Mouse (Mus musculus): ENCODE results near the gene Tmem30a. TPM values are rescaled to one million over a fixed set of nuclear protein-coding genes. Genes with fewer than 3 reads are reported as not detected.

The Tmem30a gene
- polyA plus RNA-seq, 1 experiment from 2014 or later: 57.3 TPM

- Histone ChIP-seq H3K4me2 (replicated peaks; ENCODE audit: low read depth) (peak overlapping the region; percentile 84), H3K4me1 (replicated peaks; ENCODE audit: control insufficient read depth, insufficient read depth) (no peaks in the 10 kb centered on the region), H3K36me3 (ENCODE audit: control insufficient read depth, insufficient read depth, low read length) (peaks cover 1% of the 10 kb centered on the region; the same call in 1 of the 2 replicates), H3K9ac (ENCODE audit: low read length) (peak overlapping the region; percentile 75), H3K27ac (replicated peaks) (peak overlapping the region; percentile 87), H3K4me3 (ENCODE audit: low read depth, low read length) (peak overlapping the region; percentile 67), H3K9me3 (ENCODE audit: control insufficient read depth, low read length) (no peaks in the 10 kb centered on the region), H3K27me3 (ENCODE audit: control insufficient read depth, insufficient read depth, low read length) (no peaks in the 10 kb centered on the region)
- 2% methylated on average over 14 of the region's 14 CpGs for WGBS
- no peak for TF ChIP-seq EP300 (optimal IDR thresholded peaks at IDR 0.05)
- no peak for TF ChIP-seq CTCF (IDR thresholded peaks at IDR 0.05; ENCODE audit: low read depth)
- ATAC-seq (ENCODE audit: low FRiP score, low TSS enrichment): peak; percentile 20; the same call in 1 of the 2 replicates
- DNase-seq (ENCODE audit: low spot score): peak; percentile 19
Measured at GRCm38 (mm10) chr9:79760076-79760475, 33.2 kb downstream of the Tmem30a start.

DNA sequence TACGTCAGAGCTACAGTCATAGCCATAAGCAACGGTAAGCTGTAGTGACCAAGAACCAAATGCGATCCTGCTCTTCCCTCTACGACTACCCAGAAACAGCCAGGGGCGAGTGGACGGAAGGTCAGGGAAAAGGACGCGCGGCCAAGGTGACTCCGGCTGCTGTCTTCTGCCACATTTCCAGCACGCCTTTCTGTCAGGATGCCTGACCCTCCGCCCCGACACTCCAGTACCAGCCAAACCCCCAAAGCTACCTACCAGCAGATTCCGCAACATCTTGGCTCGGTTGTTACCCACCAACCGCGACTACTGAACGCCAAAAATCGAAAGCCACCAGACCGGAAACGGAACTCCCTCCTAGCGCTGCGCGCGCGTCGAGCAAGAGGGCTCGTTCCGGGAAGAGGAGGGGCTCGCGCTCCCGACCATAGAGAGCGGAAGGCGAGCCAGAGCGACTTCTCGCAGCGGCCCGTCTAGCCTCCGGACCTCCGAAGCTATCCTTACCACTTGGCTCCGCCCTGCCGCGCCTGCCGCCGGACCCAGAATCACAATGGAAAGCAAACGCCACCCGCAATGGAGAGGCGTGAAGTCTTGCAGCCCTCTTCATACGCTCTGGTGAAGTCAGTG, 33.8 kb downstream of the Tmem30a start, which contains the start of gene Cox7a2:
Gene Cox7a2 (minus strand): TSS at position 494 of the 621 bp plus-strand sequence.
- DNase-seq (ENCODE audit: low spot score) (peak; percentile 97), ATAC-seq (ENCODE audit: low FRiP score, low TSS enrichment) (peak; percentile 100)
- Histone ChIP-seq H3K36me3 (ENCODE audit: control insufficient read depth, insufficient read depth, low read length) (peaks cover 4% of the 10 kb centered on the region; the same call in 1 of the 2 replicates), H3K9me3 (ENCODE audit: control insufficient read depth, low read length) (no peaks in the 10 kb centered on the region), H3K27me3 (ENCODE audit: control insufficient read depth, insufficient read depth, low read length) (no peaks in the 10 kb centered on the region), H3K27ac (replicated peaks) (peak within 1 kb of the TSS; percentile 87), H3K4me1 (replicated peaks; ENCODE audit: control insufficient read depth, insufficient read depth) (no peaks in the 10 kb centered on the region), H3K9ac (ENCODE audit: low read length) (peak within 1 kb of the TSS; percentile 76), H3K4me3 (ENCODE audit: low read depth, low read length) (peak within 1 kb of the TSS; percentile 67), H3K4me2 (replicated peaks; ENCODE audit: low read depth) (peak within 1 kb of the TSS; percentile 84)
- TF ChIP-seq EP300 (optimal IDR thresholded peaks at IDR 0.05) (no peak), CTCF (IDR thresholded peaks at IDR 0.05; ENCODE audit: low read depth) (no peak; the same call in 1 of the 2 replicates)
- WGBS: under 1% methylated on average over 49 of the region's 49 CpGs

DNA sequence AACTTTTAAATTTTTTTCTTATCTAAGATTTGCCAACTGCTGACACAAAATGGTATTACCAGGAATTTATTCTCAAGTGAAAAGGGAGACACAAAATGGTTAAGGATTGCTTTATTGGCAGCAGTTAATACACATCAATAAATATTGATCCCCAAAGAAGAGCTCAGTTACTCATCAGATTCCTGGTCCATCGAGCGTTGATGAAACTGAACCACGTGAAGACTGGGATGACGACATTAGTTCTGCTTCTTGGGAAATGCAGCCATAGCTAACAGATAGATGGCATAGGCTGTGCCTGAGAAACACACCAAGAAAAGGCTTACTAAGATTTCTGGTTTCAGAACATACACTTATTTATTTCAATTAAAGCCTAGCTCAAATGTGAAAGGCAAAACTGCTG, 38.0 kb downstream of the Tmem30a start:
- no peak for DNase-seq (ENCODE audit: low spot score)
- peaks cover 8% of the 10 kb centered on the region; the same call in 1 of the 2 replicates for H3K36me3 ChIP-seq (ENCODE audit: control insufficient read depth, insufficient read depth, low read length)
- TF ChIP-seq CTCF (IDR thresholded peaks at IDR 0.05; ENCODE audit: low read depth): no peak
- TF ChIP-seq EP300 (optimal IDR thresholded peaks at IDR 0.05): no peak
- H3K27me3 ChIP-seq (ENCODE audit: control insufficient read depth, insufficient read depth, low read length): no peaks in the 10 kb centered on the region
- no peak overlapping the region for H3K27ac ChIP-seq (replicated peaks)
- no peak overlapping the region for H3K9ac ChIP-seq (ENCODE audit: low read length)
- H3K9me3 ChIP-seq (ENCODE audit: control insufficient read depth, low read length): no peaks in the 10 kb centered on the region
- H3K4me3 ChIP-seq (ENCODE audit: low read depth, low read length): no peak overlapping the region
- ATAC-seq (ENCODE audit: low FRiP score, low TSS enrichment): no peak
- no peaks in the 10 kb centered on the region for H3K4me1 ChIP-seq (replicated peaks; ENCODE audit: control insufficient read depth, insufficient read depth)
- no peak overlapping the region for H3K4me2 ChIP-seq (replicated peaks; ENCODE audit: low read depth)
- 91% methylated on average over 4 of the region's 4 CpGs for WGBS

GRCm38 (mm10) chr9:79751846-79752245, 41.5 kb downstream of the Tmem30a start:
- no peaks in the 10 kb centered on the region for H3K27me3 ChIP-seq (ENCODE audit: control insufficient read depth, insufficient read depth, low read length)
- H3K9me3 ChIP-seq (ENCODE audit: control insufficient read depth, low read length): no peaks in the 10 kb centered on the region
- TF ChIP-seq CTCF (IDR thresholded peaks at IDR 0.05; ENCODE audit: low read depth) (no peak), EP300 (optimal IDR thresholded peaks at IDR 0.05) (no peak)
- H3K36me3 ChIP-seq (ENCODE audit: control insufficient read depth, insufficient read depth, low read length): peaks cover 8% of the 10 kb centered on the region; the same call in 1 of the 2 replicates
- H3K9ac ChIP-seq (ENCODE audit: low read length): no peak overlapping the region
- no peak overlapping the region for H3K27ac ChIP-seq (replicated peaks)
- ATAC-seq (ENCODE audit: low FRiP score, low TSS enrichment) (no peak), DNase-seq (ENCODE audit: low spot score) (no peak)
- 75% methylated on average over 8 of the region's 8 CpGs for WGBS
- no peaks in the 10 kb centered on the region for H3K4me1 ChIP-seq (replicated peaks; ENCODE audit: control insufficient read depth, insufficient read depth)
- H3K4me2 ChIP-seq (replicated peaks; ENCODE audit: low read depth): no peak overlapping the region
- no peak overlapping the region for H3K4me3 ChIP-seq (ENCODE audit: low read depth, low read length)

GRCm38 (mm10) chr9:79750709-79751108, 42.6 kb downstream of the Tmem30a start:
- Histone ChIP-seq H3K4me3 (ENCODE audit: low read depth, low read length) (no peak overlapping the region), H3K9me3 (ENCODE audit: control insufficient read depth, low read length) (no peaks in the 10 kb centered on the region), H3K4me2 (replicated peaks; ENCODE audit: low read depth) (no peak overlapping the region), H3K27me3 (ENCODE audit: control insufficient read depth, insufficient read depth, low read length) (no peaks in the 10 kb centered on the region), H3K9ac (ENCODE audit: low read length) (no peak overlapping the region), H3K36me3 (ENCODE audit: control insufficient read depth, insufficient read depth, low read length) (peaks cover 8% of the 10 kb centered on the region; the same call in 1 of the 2 replicates), H3K4me1 (replicated peaks; ENCODE audit: control insufficient read depth, insufficient read depth) (no peaks in the 10 kb centered on the region), H3K27ac (replicated peaks) (no peak overlapping the region)
- ATAC-seq (ENCODE audit: low FRiP score, low TSS enrichment) (no peak), DNase-seq (ENCODE audit: low spot score) (no peak)
- 52% methylated on average over 7 of the region's 7 CpGs for WGBS
- TF ChIP-seq CTCF (IDR thresholded peaks at IDR 0.05; ENCODE audit: low read depth) (no peak), EP300 (optimal IDR thresholded peaks at IDR 0.05) (no peak)

DNA sequence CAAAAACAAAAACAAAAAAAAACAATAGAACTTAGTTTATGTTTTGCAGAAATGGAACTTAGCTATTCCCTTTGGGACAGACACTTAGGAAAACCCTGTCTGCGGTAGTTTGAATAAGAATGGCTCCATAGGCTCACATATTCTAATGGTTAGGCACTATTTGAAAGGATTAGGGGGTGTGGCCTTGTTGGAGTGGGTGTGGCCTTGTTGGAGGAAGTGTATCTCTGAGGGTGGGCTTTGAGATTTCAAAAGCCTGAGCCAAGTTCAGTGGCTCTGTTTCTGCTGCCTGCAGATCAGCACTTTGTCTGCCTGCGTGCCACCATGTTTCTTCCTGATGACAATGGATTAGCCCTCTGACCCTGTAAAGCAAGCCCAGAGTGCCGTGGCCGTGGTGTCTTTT, 48.3 kb downstream of the Tmem30a start:
- whole genome bisulfite sequencing: 69% methylated on average over 4 of the region's 4 CpGs
- Histone ChIP-seq H3K27ac (replicated peaks) (no peak overlapping the region), H3K36me3 (ENCODE audit: control insufficient read depth, insufficient read depth, low read length) (no peaks in the 10 kb centered on the region), H3K4me1 (replicated peaks; ENCODE audit: control insufficient read depth, insufficient read depth) (no peaks in the 10 kb centered on the region), H3K4me2 (replicated peaks; ENCODE audit: low read depth) (no peak overlapping the region), H3K9me3 (ENCODE audit: control insufficient read depth, low read length) (no peaks in the 10 kb centered on the region), H3K4me3 (ENCODE audit: low read depth, low read length) (no peak overlapping the region), H3K9ac (ENCODE audit: low read length) (no peak overlapping the region), H3K27me3 (ENCODE audit: control insufficient read depth, insufficient read depth, low read length) (no peaks in the 10 kb centered on the region)
- ATAC-seq (ENCODE audit: low FRiP score, low TSS enrichment) (no peak), DNase-seq (ENCODE audit: low spot score) (no peak)
- no peak for TF ChIP-seq CTCF (IDR thresholded peaks at IDR 0.05; ENCODE audit: low read depth)
- TF ChIP-seq EP300 (optimal IDR thresholded peaks at IDR 0.05): no peak

Measured in stomach, postnatal 0 days (tissue).